Mouse (Mus musculus) brown adipose tissue, adult 24 weeks (tissue): ENCODE measurements at regions not wholly inside any gene's neighbourhood (a gene's known extent, or its start where the extent isn't known, plus 50 kb on each side); places are given as distances from the start of the nearest gene placed in this dataset.

Experiments
- H3K27ac ChIP-seq: fragments of 200-500 bp; replicated peaks from 2 replicates; pipeline ENCODE4 v1.5.1; 2012; ENCODE audit warnings: low read depth, mild to moderate bottlenecking, low read length
- H3K4me1 ChIP-seq: fragments of 200-500 bp; 2 replicates; pipeline ENCODE4 v1.6.1; 2012; ENCODE audit warnings: low read length, mixed read lengths; ENCODE audit not compliant: control insufficient read depth, insufficient read depth, insufficient read length
- H3K4me3 ChIP-seq: fragments of 200-500 bp; 2 replicates; pipeline ENCODE4 v1.5.1; 2012; ENCODE audit warnings: low read depth, mild to moderate bottlenecking, low read length, moderate library complexity; ENCODE audit not compliant: insufficient read depth

DNA sequence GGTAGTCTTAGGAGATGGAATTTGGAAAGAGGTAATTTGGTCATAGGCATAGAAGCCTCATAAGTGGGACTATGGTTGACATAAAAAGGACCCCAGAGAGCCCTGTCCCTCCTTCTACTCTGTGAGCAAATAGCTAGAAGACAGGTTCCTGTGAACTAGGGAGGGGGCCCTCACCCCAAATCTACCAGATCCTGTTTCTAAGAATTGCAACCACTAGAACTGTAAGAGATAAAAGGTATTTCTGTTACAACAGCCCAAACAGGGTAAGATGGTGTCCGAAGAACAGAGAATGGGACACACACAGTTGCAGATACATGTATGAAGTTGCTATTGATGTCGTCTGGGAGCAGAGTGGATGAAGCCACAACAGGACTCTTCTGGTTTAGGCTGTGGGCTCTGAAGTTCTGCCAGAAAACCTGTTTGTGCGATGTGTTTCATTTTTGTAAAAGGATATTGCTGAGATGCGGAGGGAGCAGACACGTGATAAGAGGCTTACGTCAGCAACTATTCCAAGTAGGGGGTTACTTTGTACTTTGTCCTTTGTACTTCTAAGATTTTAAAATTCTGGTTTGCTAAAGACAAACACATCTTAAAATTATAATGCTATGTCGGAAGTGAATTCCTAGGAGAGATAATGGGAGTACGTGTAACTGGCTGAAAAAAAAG is 164.0 kb downstream of the Usp46 start:
- Histone ChIP-seq H3K27ac (no peak overlapping the region), H3K4me3 (no peak overlapping the region), H3K4me1 (no peaks in the 10 kb centered on the region)

DNA sequence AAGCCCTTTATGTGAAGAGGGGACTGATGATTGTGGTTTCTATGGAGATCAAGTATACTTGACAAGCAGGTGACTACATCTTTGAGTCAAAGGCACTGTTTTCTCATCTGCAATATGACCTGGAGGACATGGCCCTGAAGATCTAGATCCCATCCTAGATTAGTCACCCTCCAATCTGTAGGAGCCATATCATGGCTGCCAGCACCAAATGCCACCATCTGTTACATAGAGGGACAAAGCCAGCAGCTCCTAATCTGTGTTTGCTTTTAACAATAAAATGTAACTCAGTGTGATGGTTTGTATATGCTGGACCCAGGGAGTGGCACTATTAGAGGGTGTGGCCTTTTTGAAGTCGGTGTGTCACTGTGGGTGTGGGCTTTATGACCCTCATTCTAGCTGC is 156.1 kb downstream of the Usp46 start:
- H3K27ac ChIP-seq: no peak overlapping the region
- H3K4me1 ChIP-seq: peaks cover 3% of the 10 kb centered on the region; the same call in 1 of the 2 replicates
- H3K4me3 ChIP-seq: no peak overlapping the region

DNA sequence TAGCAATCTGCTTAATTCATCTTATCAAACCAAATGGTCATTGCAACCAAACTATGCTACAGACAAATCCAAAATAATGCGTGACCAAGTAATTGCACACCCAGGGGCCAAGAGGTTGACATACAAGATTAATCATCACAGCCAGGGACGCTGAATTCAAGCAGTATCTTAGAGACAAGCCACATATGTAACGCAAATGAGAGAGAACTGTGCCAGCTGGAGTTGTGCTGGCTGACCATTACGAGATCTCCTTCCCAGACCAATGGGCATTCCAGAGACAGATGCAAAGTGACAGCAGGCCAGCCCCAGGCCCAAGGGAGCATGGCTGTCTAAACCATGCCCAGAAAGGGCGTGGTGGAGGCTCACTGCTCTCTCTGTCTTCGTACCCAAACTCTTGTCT is 155.1 kb downstream of the Usp46 start:
- no peak overlapping the region for H3K4me3 ChIP-seq

GRCm38 (mm10) chr5:73918011-73918410 is 150.2 kb downstream of the Usp46 start:
- peaks cover 5% of the 10 kb centered on the region; the same call in 1 of the 2 replicates for H3K4me1 ChIP-seq
- H3K27ac ChIP-seq: no peak overlapping the region
- H3K4me3 ChIP-seq: no peak overlapping the region

More for the DNA sequence above, 155.1 kb downstream of the Usp46 start:
- Histone ChIP-seq H3K27ac (no peak overlapping the region), H3K4me1 (peaks cover 3% of the 10 kb centered on the region; the same call in 1 of the 2 replicates)

DNA sequence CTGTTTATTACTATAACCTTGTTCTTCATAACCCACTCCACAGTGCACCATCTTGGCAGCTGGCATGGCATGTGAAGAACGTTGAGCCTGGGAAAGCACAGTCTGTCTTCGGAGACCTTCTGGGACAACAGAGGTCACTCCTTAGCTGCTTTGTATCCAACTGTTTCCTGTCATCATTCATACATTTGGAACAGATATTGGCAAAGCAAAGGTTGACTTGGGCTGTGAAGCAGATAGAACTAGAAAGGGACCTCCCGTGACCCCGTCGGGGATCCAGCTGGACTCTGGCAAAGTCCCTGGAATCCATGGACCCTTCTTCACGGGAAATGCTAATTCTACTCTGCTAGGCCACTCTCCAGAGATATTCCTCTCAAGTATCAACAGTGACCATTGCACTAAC is 148.3 kb downstream of the Usp46 start:
- no peak overlapping the region for H3K27ac ChIP-seq
- no peak overlapping the region for H3K4me3 ChIP-seq

GRCm38 (mm10) chr5:73927534-73927933 is 140.7 kb downstream of the Usp46 start:
- H3K4me3 ChIP-seq: no peak overlapping the region

More for the DNA sequence above, 148.3 kb downstream of the Usp46 start:
- H3K4me1 ChIP-seq: peaks cover 4% of the 10 kb centered on the region; the same call in 1 of the 2 replicates

DNA sequence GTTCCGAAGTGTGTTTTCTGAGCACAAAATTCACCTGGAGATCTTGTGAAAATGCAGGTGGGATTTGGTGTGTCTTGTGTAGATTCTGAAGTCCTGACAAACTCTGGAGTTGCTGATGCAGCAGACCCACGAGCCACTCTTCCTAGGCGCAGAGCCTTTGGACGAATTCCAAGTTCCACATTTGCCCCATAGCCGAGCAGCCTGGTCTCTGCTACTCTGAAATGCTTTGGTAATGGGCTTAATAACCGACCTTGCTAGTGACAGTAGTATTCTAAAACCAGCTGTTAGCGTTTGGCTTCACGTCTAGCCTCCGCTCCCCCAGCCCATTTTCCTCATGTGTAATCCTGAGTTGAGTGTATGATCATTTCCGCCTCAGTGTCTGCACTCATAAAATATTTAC is 139.5 kb downstream of the Usp46 start:
- Histone ChIP-seq H3K4me1 (peaks cover 2% of the 10 kb centered on the region; the same call in 1 of the 2 replicates), H3K27ac (no peak overlapping the region), H3K4me3 (no peak overlapping the region)

More at GRCm38 (mm10) chr5:73927534-73927933, 140.7 kb downstream of the Usp46 start:
- H3K27ac ChIP-seq: no peak overlapping the region
- peaks cover 2% of the 10 kb centered on the region; the same call in 1 of the 2 replicates for H3K4me1 ChIP-seq

- no peak overlapping the region for H3K4me3 ChIP-seq
Measured at GRCm38 (mm10) chr5:73930205-73930604, 138.0 kb downstream of the Usp46 start.

GRCm38 (mm10) chr5:73937799-73938198 is 130.4 kb downstream of the Usp46 start:
- Histone ChIP-seq H3K27ac (no peak overlapping the region), H3K4me1 (no peaks in the 10 kb centered on the region), H3K4me3 (no peak overlapping the region)

More at GRCm38 (mm10) chr5:73930205-73930604, 138.0 kb downstream of the Usp46 start:
- Histone ChIP-seq H3K4me1 (no peaks in the 10 kb centered on the region), H3K27ac (no peak overlapping the region)

GRCm38 (mm10) chr5:73938450-73938849 is 129.8 kb downstream of the Usp46 start:
- no peak overlapping the region; the same call in 1 of the 2 replicates for H3K27ac ChIP-seq
- H3K4me3 ChIP-seq: no peak overlapping the region
- H3K4me1 ChIP-seq: no peaks in the 10 kb centered on the region

DNA sequence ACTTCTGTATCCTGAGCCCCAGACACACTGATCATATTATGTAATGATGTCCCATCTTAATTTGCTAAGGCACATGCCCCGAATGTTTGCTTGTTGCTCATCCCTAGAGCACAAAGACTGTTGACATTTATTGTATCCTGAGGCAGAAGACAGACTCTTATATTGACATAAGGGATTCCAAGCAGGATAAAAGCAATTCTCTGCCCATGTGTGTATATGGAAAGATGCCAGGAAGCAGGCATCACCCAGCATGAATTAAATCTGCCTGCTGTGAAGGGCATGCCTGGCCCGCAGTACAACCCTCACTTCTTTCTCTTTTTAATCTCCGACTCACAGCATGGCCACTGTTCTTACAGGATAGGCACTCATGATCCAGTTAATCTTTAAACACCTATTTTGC is 125.3 kb downstream of the Usp46 start:
- no peak overlapping the region for H3K4me3 ChIP-seq
- no peak overlapping the region for H3K27ac ChIP-seq

DNA sequence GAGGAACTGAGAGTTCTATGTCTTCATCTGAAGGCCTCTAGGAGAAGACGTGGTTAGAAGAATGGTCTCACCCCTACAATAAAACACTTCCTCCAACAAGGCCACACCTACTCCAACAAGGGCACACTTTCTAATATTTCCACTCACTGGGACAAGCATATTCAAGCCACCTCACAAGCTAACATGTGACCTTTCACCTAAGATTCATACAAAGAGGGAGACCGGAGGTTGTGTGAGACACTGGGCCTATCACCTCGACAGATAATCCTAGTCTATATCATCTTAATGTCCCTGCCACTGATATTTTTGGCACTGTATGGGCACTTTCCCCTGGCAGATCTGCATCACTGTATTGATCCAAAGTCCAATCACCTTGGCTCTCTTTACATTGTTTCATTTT is 122.6 kb downstream of the Usp46 start:
- Histone ChIP-seq H3K4me3 (no peak overlapping the region), H3K4me1 (no peaks in the 10 kb centered on the region), H3K27ac (no peak overlapping the region)

More for the DNA sequence above, 125.3 kb downstream of the Usp46 start:
- H3K4me1 ChIP-seq: no peaks in the 10 kb centered on the region

DNA sequence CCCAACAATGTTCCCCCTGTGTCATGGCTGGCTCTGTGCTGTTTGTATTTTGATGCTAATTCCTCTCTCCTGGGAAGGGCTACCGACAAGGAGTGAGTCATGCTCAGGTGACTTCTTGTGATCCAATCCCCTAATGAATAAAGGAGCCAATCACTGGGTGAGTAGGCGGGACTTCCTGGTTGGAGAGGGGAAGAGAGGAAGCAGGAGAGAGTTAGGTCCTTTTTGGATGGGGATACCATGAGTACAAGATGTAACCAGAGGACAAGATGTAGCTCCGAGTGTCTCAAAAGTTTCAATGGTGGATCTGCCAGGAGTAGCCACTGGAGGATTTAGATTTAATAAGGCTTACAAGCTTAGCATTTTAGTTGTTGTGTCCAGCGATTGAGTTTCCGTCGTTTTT is 122.1 kb downstream of the Usp46 start:
- Histone ChIP-seq H3K4me1 (no peaks in the 10 kb centered on the region), H3K27ac (no peak overlapping the region), H3K4me3 (no peak overlapping the region)

- Histone ChIP-seq H3K4me1 (no peaks in the 10 kb centered on the region), H3K4me3 (no peak overlapping the region), H3K27ac (no peak overlapping the region)
Measured at GRCm38 (mm10) chr5:73948031-73948899, 120.0 kb downstream of the Usp46 start.
